Mouse (Mus musculus) forebrain, embryonic 12.5 days (tissue): ENCODE results near the gene Cideb. TPM values are rescaled to one million over a fixed set of nuclear protein-coding genes. Genes with fewer than 3 reads are reported as not detected.
A peak's percentile ranks its signal among the peaks of the same experiment; 100 is the strongest.

Experiments used
- ATAC-seq: fragments of 200-750 bp; cut with Nextera tagmentation; 2 replicates; pipeline ENCODE4 v1.8.0; 2017; ENCODE audit warnings: moderate TSS enrichment; ENCODE audit not compliant: low FRiP score
- H3K27ac ChIP-seq: fragments of 300-500 bp; sonication (generic); 2 replicates; pipeline ENCODE4 v1.5.1; 2016; ENCODE audit warnings: mild to moderate bottlenecking
- H3K27me3 ChIP-seq: fragments of 300-500 bp; sonication (generic); 2 replicates; pipeline ENCODE4 v1.6.1; 2016; ENCODE audit warnings: mild to moderate bottlenecking
- H3K36me3 ChIP-seq: fragments of 300-500 bp; sonication (generic); replicated peaks from 2 replicates; pipeline ENCODE4 v1.6.1; 2016; ENCODE audit warnings: mild to moderate bottlenecking
- H3K4me1 ChIP-seq: fragments of 300-500 bp; sonication (generic); 2 replicates; pipeline ENCODE4 v1.6.1; 2016
- H3K4me2 ChIP-seq: fragments of 300-500 bp; sonication (generic); 2 replicates; pipeline ENCODE4 v1.6.1; 2016; ENCODE audit warnings: mild to moderate bottlenecking, moderate library complexity
- H3K4me3 ChIP-seq: fragments of 300-500 bp; sonication (generic); replicated peaks from 2 replicates; pipeline ENCODE4 v1.5.1; 2016; ENCODE audit warnings: mild to moderate bottlenecking
- H3K9ac ChIP-seq: fragments of 300-500 bp; sonication (generic); 2 replicates; pipeline ENCODE4 v1.6.1; 2016; ENCODE audit warnings: mild to moderate bottlenecking
- H3K9me3 ChIP-seq: fragments of 300-500 bp; sonication (generic); 2 replicates; pipeline ENCODE4 v1.6.1; 2016
- WGBS: fragments of 180-500 bp; shearing (Covaris S2); methylation state at CpG from one replicate; pipeline ENCODE4 v1.1.7; 2016; 5-methylcytosine and 5-hydroxymethylcytosine counted together
- polyA plus RNA-seq: library from polyadenylated mRNA; unstranded; fragments of >200 nt; fragmentation: Nextera tagmentation; extraction: Ambion mirVana; gene quantifications from 2 replicates; pipeline ENCODE4 v1.2.1, GENCODE M21; 2016

Gene Cideb
- polyA plus RNA-seq = 0.40 TPM in 1 of 2 replicates, not detected in the other

DNA sequence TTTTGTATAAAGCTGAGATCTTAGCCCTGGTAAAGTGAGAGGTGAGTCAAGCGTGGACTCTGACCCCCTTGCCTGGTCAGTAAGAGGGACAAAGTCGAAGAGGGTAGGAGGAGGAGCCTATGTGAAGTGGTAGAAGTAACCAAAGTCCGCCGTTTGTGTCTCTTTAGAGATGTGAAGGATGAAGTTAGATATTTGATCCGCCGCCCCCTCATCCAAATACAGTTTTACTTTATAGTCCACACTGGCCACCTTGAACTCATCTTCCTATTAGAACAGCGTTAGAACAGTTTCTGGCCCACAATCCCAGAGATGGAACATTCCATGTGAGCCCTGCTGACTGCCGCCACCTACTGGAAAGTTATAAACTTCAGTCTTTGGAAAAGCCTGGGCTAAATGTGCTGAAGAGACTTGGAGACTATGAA, at the start of gene Cideb:
Cideb (minus strand) TSS at position 96 of the 422 bp plus-strand sequence.
- peaks cover 13% of the 10 kb centered on the region for H3K4me1 ChIP-seq
- H3K9me3 ChIP-seq = no peaks in the 10 kb centered on the region
- H3K27ac ChIP-seq = no peak within 1 kb of the TSS
- no peak within 1 kb of the TSS for H3K9ac ChIP-seq
- peaks cover 32% of the 10 kb centered on the region for H3K27me3 ChIP-seq
- no peak within 1 kb of the TSS for H3K4me3 ChIP-seq
- peaks cover 31% of the 10 kb centered on the region for H3K36me3 ChIP-seq
- no peak for ATAC-seq
- H3K4me2 ChIP-seq = no peak within 1 kb of the TSS
- WGBS = 17% methylated on average over 8 of the region's 8 CpGs

DNA sequence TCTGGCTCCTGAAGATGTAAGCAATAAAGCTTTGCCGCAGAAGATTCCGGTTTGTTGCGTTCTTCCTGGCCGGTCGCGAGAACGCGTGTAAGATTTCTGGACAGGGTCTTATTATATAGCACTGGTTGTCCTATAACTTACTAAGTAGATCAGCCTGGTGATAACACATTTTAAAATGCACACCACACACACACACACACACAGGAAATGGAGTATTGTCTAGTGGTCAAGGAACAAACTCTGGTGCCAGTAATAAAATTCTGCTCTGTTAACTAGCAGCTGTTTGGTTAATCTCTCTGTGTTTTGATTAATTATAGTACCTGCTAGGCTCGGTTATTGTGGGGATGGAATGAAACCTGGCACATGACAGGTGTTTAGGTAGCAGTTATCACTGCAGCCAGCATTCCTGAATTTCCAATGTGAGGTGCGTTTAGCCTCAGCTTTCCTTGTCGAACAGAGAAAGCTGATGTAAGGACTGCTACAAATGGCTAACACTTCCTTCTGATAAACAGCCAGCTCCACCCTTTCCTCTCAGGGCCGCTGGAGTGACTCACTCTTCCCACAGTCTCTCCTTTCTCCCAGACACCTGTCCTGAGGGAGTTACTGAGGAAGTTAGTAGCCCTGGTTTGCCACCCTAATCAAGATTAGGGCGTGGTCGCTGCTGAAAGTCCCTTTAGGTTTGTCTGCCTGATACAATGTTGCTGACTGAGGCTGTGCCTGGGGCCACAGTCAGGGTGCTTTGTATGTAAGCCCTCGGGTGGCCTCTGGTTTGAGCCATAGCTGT, 37.3 kb upstream of the Cideb start:
- H3K36me3 ChIP-seq = no peaks in the 10 kb centered on the region
- H3K9me3 ChIP-seq = no peaks in the 10 kb centered on the region
- H3K27ac ChIP-seq = no peak overlapping the region
- no peak overlapping the region for H3K4me2 ChIP-seq
- WGBS = 90% methylated on average over 15 of the region's 15 CpGs
- ATAC-seq = no peak
- peaks cover 2% of the 10 kb centered on the region for H3K27me3 ChIP-seq
- H3K4me1 ChIP-seq = no peaks in the 10 kb centered on the region
- H3K9ac ChIP-seq = no peak overlapping the region
- H3K4me3 ChIP-seq = no peak overlapping the region

GRCm38 (mm10) chr14:55793946-55794345, 35.7 kb upstream of the Cideb start:
- 72% methylated on average over 2 of the region's 2 CpGs for WGBS
- H3K9me3 ChIP-seq = no peaks in the 10 kb centered on the region
- H3K4me3 ChIP-seq = no peak overlapping the region
- H3K4me1 ChIP-seq = no peaks in the 10 kb centered on the region
- H3K27me3 ChIP-seq = peaks cover 18% of the 10 kb centered on the region
- no peak overlapping the region for H3K4me2 ChIP-seq
- no peak overlapping the region for H3K9ac ChIP-seq
- no peak overlapping the region for H3K27ac ChIP-seq
- no peaks in the 10 kb centered on the region for H3K36me3 ChIP-seq
- no peak for ATAC-seq

GRCm38 (mm10) chr14:55793461-55793860, 35.2 kb upstream of the Cideb start:
- no peak overlapping the region for H3K4me2 ChIP-seq
- H3K27ac ChIP-seq = no peak overlapping the region
- no peak for ATAC-seq
- H3K9ac ChIP-seq = no peak overlapping the region
- WGBS = 74% methylated on average over 2 of the region's 2 CpGs
- no peaks in the 10 kb centered on the region for H3K9me3 ChIP-seq
- H3K4me1 ChIP-seq = peaks cover 1% of the 10 kb centered on the region
- H3K27me3 ChIP-seq = peaks cover 22% of the 10 kb centered on the region
- no peak overlapping the region for H3K4me3 ChIP-seq
- H3K36me3 ChIP-seq = no peaks in the 10 kb centered on the region

- 6% methylated on average over 40 of the region's 40 CpGs for WGBS
Measured at GRCm38 (mm10) chr14:55788256-55789050, 30.2 kb upstream of the Cideb start, which contains the start of gene Ripk3. Gene Ripk3 (minus strand): TSS chr14:55788865.

DNA sequence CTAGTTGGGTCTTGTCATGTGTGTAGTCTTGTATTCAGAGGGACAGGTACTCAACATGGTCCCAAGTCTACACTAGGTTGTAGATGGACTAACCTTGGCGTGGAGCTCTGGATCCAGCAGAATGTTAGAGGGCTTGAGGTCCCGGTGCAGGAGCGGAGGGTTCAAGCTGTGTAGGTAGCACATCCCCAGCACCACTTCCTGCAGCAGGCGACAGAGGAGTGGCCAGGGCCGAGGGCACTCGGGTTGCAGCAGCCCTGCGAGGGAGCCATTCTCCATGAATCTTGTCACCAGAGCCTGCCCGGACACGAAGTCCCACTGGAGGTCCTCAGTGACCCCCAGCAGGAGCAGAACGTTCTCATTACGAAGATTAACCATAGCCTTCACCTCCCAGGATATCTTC, 29.5 kb upstream of the Cideb start:
- H3K27me3 ChIP-seq = peaks cover 80% of the 10 kb centered on the region
- peak overlapping the region; percentile 28 for H3K4me3 ChIP-seq
- H3K9me3 ChIP-seq = no peaks in the 10 kb centered on the region
- H3K36me3 ChIP-seq = no peaks in the 10 kb centered on the region
- WGBS = 40% methylated on average over 11 of the region's 11 CpGs
- H3K9ac ChIP-seq = no peak overlapping the region
- no peak overlapping the region for H3K27ac ChIP-seq
- no peak for ATAC-seq
- peaks cover 16% of the 10 kb centered on the region for H3K4me1 ChIP-seq
- H3K4me2 ChIP-seq = no peak overlapping the region; the same call in 1 of the 2 replicates

More at GRCm38 (mm10) chr14:55788256-55789050, 30.2 kb upstream of the Cideb start, which contains the start of gene Ripk3:
- peaks cover 73% of the 10 kb centered on the region for H3K27me3 ChIP-seq
- H3K27ac ChIP-seq = no peak within 1 kb of the TSS
- peak within 1 kb of the TSS; percentile 28 for H3K4me3 ChIP-seq
- H3K4me2 ChIP-seq = peak within 1 kb of the TSS; percentile 44
- H3K4me1 ChIP-seq = peaks cover 11% of the 10 kb centered on the region
- H3K9me3 ChIP-seq = no peaks in the 10 kb centered on the region
- H3K9ac ChIP-seq = 0 out of 2 replicates have a peak within 1 kb of the TSS, but pooled peaks have one; percentile 12
- no peaks in the 10 kb centered on the region for H3K36me3 ChIP-seq
- no peak for ATAC-seq

GRCm38 (mm10) chr14:55785195-55785594, 26.9 kb upstream of the Cideb start:
- H3K4me1 ChIP-seq = peaks cover 19% of the 10 kb centered on the region
- peaks cover 96% of the 10 kb centered on the region for H3K27me3 ChIP-seq
- H3K4me2 ChIP-seq = no peak overlapping the region
- WGBS = 16% methylated on average over 6 of the region's 6 CpGs
- H3K9me3 ChIP-seq = no peaks in the 10 kb centered on the region
- H3K36me3 ChIP-seq = no peaks in the 10 kb centered on the region
- no peak overlapping the region for H3K27ac ChIP-seq
- no peak for ATAC-seq
- no peak overlapping the region for H3K9ac ChIP-seq
- no peak overlapping the region for H3K4me3 ChIP-seq

- peaks cover 19% of the 10 kb centered on the region for H3K4me1 ChIP-seq
- no peaks in the 10 kb centered on the region for H3K36me3 ChIP-seq
- WGBS = 3% methylated on average over 13 of the region's 13 CpGs
- peak within 1 kb of the TSS; percentile 29 for H3K4me3 ChIP-seq
- H3K9me3 ChIP-seq = no peaks in the 10 kb centered on the region
- H3K27ac ChIP-seq = no peak within 1 kb of the TSS
- H3K4me2 ChIP-seq = peak within 1 kb of the TSS; percentile 45
- H3K9ac ChIP-seq = peak within 1 kb of the TSS; percentile 17; the same call in 1 of the 2 replicates
- peaks cover 84% of the 10 kb centered on the region for H3K27me3 ChIP-seq
- ATAC-seq = no peak
Measured at GRCm38 (mm10) chr14:55783958-55784235, 25.6 kb upstream of the Cideb start, which contains the start of gene Adcy4. Gene Adcy4 (minus strand): TSS chr14:55784095.

DNA sequence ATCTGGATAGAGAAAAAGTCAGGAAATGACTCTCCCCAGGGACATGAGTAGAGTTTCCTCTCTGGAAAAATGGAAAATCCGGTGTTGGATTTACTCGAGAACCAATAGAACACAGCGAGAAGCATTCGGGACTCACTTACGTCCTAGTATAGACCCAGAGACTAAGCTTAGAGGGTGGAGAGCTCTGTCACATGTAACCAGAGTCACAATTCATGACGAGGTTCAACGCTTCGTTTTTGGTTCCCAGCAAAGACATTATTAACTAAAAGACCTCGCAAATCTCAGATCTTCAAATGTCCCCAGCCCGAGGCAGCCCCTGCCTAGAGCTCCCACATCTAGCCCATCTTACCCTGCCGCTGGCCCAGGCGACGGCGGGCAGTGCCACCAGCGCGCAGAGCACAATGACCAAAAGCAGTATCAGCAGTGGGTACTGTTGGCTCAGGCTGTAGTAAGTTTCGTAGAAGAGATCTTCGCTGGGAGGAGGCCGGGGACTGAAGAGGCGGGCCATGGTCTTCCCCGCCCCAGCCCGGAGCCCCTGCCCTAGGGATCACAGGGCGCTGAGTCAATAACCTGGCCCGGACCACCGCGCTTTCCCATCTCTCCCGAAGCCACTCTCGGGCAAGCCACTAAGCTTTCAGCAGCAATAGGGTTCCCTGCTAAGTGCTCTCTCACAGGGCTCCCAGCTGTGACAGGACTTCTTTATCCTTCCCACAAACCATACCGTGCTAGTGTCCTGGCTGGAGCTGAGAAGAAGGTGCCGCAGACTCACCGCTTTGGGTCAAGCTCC, 25.1 kb upstream of the Cideb start:
- no peaks in the 10 kb centered on the region for H3K9me3 ChIP-seq
- under 1% methylated on average over 31 of the region's 31 CpGs for WGBS
- peaks cover 79% of the 10 kb centered on the region for H3K27me3 ChIP-seq
- no peak for ATAC-seq
- no peak overlapping the region for H3K27ac ChIP-seq
- peak overlapping the region; percentile 17; the same call in 1 of the 2 replicates for H3K9ac ChIP-seq
- H3K4me3 ChIP-seq = peak overlapping the region; percentile 29
- no peaks in the 10 kb centered on the region for H3K36me3 ChIP-seq
- peaks cover 16% of the 10 kb centered on the region for H3K4me1 ChIP-seq
- H3K4me2 ChIP-seq = peak overlapping the region; percentile 45

GRCm38 (mm10) chr14:55782361-55782960, 24.2 kb upstream of the Cideb start:
- Histone ChIP-seq H3K4me1 (peaks cover 12% of the 10 kb centered on the region), H3K9me3 (no peaks in the 10 kb centered on the region), H3K27me3 (peaks cover 75% of the 10 kb centered on the region), H3K36me3 (no peaks in the 10 kb centered on the region), H3K4me3 (no peak overlapping the region), H3K4me2 (peak overlapping the region; percentile 11), H3K27ac (no peak overlapping the region), H3K9ac (no peak overlapping the region)
- WGBS = 51% methylated on average over 9 of the region's 9 CpGs
- no peak for ATAC-seq

- no peak overlapping the region for H3K27ac ChIP-seq
- no peaks in the 10 kb centered on the region for H3K36me3 ChIP-seq
- peaks cover 65% of the 10 kb centered on the region for H3K27me3 ChIP-seq
- no peaks in the 10 kb centered on the region for H3K9me3 ChIP-seq
- H3K4me3 ChIP-seq = no peak overlapping the region
- no peak overlapping the region for H3K9ac ChIP-seq
- WGBS = 13% methylated on average over 14 of the region's 14 CpGs
- ATAC-seq = peak; percentile 78
- peak overlapping the region; percentile 34 for H3K4me2 ChIP-seq
- peaks cover 12% of the 10 kb centered on the region for H3K4me1 ChIP-seq
Measured at GRCm38 (mm10) chr14:55781310-55781709, 23.1 kb upstream of the Cideb start.
